Mouse (Mus musculus): ENCODE data around the gene Ttc7b.

- TF ChIP-seq SRF (IDR thresholded peaks at IDR 0.05; ENCODE audit: control insufficient read depth, insufficient read length, low read depth), result no peak
- TF ChIP-seq POLR2A (IDR thresholded peaks at IDR 0.05; ENCODE audit: insufficient read length, low read depth), result no peak
- TF ChIP-seq POLR2AphosphoS2 (IDR thresholded peaks at IDR 0.05; ENCODE audit: insufficient read length, low read depth), result no peak
- no peak for TF ChIP-seq MAX (IDR thresholded peaks at IDR 0.05; ENCODE audit: low read depth)
- no peak for TF ChIP-seq REST (IDR thresholded peaks at IDR 0.05; ENCODE audit: insufficient read depth, insufficient read length)
- TF ChIP-seq E2F4 (IDR thresholded peaks at IDR 0.05; ENCODE audit: insufficient read depth), result no peak
Measured at GRCm38 (mm10) chr12:100441609-100442008, 79.0 kb downstream of the Ttc7b start.
